Mouse (Mus musculus): ENCODE data around the gene Rad54l.

DNA sequence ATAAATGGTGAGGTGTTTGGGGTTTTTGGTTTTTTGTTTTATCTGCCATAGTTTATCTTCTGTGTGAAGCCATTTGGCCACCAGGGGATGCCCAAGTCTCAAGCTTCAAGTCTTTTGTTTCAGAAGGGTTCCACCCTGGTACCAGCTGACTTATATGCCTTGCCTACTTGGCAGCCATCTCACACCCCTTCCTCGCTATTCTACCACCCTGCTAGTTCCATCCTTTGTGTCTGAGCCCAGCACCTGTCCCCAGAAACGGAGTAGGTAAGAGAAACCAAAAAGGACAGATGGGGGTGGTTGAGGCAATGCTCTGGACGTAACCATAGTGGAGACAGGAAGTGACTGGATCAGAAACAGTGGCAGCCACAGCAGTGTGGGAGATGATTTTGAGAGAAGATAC is 36.4 kb upstream of the Rad54l start:
- TF ChIP-seq CTCF (IDR thresholded peaks at IDR 0.05; ENCODE audit: low read depth), result peak; percentile 56
- TF ChIP-seq EP300 (IDR thresholded peaks at IDR 0.05; ENCODE audit: low read depth), result no peak
